Mouse (Mus musculus) liver, adult 2 months (tissue): ENCODE results near the gene Ppp3ca.

Source experiments
- CTCF ChIP-seq: fragments of 200-500 bp; IDR thresholded peaks from 2 replicates; pipeline ENCODE4 v1.5.1; 2011; ENCODE audit warnings: low read depth, low read length, control low read depth
- POLR2A ChIP-seq: fragments of 200-500 bp; IDR thresholded peaks from 2 replicates; pipeline ENCODE4 v1.6.1; 2011; ENCODE audit warnings: low read length, control low read depth; ENCODE audit not compliant: insufficient read depth; ENCODE audit errors: extremely low read depth

GRCm38 (mm10) chr3:136672870-136673269, 2.9 kb downstream of the Ppp3ca start:
- TF ChIP-seq CTCF, result no peak
- no peak for TF ChIP-seq POLR2A
